Mouse (Mus musculus): ENCODE measurements around the gene Otof.

Gene Otof

GRCm38 (mm10) chr5:30423572-30424244, 38.0 kb downstream of the Otof start:
- DNase-seq = peak; percentile 82 to 85

DNA sequence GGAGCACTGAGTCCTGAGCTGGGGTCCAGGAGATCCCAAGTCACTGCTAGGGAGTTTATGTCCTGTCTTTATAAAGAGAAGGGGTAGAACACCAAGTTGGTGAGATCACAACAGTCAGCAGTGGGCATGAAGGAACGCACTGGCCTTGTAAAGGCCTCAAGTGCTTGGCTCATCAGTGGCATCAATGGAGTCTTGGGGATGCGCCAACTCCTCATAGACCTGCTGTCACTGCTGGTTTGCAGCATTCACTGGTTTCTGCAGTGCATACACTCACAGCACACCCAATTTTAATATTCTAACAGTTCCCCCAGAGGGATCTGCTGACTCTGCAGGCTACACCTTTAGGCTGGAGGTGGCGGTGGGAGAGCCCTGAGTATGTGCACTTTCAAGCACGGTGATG, 38.6 kb downstream of the Otof start:
- peak; percentile 72 to 75 for DNase-seq

- no peak for DNase-seq
Measured at GRCm38 (mm10) chr5:30416665-30417064, 45.1 kb downstream of the Otof start.

DNA sequence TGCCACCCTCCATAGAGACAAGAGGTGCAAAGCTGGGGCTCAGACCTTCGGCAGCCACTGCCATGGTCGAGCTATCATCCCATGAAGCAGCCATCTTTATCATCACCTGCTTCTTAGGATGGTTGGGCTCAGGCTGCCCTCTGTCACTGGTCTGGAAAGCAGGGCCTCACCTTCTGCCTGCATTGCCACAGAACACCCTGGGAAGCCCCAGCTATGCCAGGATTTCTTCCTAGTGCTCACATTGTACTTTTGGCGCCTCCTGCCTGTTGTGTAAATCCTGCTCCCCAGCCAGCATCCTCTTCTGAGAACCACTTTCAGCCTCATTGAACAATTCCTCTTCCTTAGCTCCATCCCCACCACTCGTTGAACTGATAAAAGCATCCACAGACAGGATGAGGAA, 45.9 kb downstream of the Otof start:
- peak; percentile 70 to 76 for DNase-seq

DNA sequence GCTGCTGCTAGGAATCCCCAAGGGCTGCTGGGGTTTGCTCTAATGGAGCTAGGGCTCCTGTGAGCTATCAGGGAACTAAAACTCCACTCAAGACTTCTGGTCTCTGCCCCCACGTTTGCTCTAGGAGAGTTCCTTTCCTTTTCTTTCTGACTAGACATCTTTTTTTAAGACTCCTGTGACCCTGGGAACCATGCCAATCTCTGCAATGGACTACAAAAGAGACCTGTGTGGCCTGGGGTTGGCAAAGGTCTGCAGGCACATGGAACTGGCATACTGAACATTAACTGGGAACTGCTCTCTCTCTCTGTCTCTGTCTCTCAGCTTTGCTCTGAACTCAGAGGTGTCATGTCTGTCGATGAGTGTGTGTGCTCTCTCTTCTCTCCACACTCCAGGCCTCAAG, 46.4 kb downstream of the Otof start:
- DNase-seq = no peak

GRCm38 (mm10) chr5:30411524-30411923, 50.2 kb downstream of the Otof start:
- no peak for DNase-seq

GRCm38 (mm10) chr5:30406876-30407275, 54.9 kb downstream of the Otof start:
- peak; percentile 58 to 65 for DNase-seq

DNA sequence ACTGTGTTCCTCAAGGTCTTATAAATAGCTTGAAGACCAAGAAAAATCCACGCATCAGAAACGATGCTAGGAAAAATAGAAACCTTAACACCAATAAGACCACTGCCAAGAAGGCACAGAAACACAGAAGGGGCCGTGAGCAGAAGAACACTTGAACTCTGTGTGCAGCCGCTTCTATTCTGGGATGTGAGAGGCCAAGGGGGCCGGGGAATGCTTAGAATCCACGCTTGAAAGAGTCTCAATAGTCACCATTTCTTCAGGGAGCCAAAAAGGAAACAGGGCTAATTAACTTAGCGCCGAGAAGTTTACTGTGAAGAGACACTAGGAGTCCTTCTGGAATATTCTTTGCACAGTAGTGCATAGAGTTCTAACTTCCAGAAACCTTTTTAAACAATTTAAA, 60.6 kb downstream of the Otof start:
- peak in 1 of 2 experiments; percentile 30 for DNase-seq

GRCm38 (mm10) chr5:30400521-30400920, 61.2 kb downstream of the Otof start:
- DNase-seq = peak; percentile 38 to 59

DNA sequence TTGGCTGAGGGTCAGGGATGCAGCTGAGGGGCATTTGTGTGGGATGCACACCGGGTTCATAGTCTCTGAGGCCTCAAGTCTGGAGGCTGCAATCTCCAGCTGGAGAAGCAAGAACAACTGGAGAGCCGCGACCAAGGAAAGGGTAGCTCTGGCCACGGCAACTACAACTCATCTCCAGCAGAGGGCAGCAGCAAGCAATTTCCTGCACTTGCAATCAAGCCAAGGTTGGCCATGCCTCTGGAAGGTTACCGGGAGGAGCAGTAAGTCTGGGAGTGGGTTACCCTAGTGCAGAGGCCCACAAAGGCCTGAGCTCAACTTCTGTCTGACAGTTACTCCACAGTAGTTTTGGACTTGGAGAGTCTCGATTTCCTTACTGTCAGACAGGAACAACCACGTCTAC, 70.3 kb downstream of the Otof start:
- DNase-seq = peak; percentile 89 to 92

- no peak for DNase-seq
Measured at GRCm38 (mm10) chr5:30389836-30390235, 71.9 kb downstream of the Otof start.

GRCm38 (mm10) chr5:30387726-30388125, 74.0 kb downstream of the Otof start:
- no peak for DNase-seq

DNA sequence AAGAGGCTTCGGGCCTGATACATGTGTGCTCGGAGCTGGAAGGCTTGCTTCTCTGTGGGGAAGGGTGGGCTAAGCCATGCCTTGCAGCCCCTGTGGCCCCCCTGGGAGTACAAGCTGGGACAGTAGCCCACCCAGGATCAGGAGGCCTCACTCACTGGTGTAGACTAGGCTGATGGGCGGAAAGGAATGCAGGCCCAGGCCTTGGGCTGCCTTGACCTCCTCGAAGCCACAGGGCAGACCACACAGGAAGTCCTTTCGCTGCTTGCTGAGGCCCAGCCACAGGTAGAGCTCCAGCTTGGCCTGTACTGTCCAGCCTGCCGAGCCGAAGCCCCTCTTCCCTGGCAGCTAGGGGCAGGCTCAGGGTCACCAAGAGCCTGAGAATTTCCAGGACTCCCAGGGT, 78.9 kb downstream of the Otof start:
- DNase-seq = no peak

DNA sequence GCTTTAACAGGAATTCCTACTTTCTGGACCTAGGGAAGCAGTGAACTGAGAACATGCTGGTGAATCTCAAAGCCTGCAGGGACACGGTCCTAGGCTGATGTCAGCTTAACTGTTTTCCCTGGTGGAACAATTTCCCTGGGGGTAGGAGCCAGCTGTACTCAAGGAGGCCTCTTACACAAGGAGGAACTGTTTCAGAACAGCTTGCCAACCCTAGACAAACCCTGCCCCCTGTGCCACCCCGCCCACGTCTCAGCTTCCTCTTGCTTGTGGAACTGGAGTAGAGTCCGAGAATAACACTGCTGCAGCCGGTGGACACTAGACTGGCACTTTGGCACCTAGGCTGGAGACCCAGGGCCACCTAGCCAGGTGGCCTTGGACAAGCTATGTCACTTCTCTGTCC, 92.3 kb downstream of the Otof start:
- DNase-seq = peak in 1 of 2 experiments; percentile 27

DNA sequence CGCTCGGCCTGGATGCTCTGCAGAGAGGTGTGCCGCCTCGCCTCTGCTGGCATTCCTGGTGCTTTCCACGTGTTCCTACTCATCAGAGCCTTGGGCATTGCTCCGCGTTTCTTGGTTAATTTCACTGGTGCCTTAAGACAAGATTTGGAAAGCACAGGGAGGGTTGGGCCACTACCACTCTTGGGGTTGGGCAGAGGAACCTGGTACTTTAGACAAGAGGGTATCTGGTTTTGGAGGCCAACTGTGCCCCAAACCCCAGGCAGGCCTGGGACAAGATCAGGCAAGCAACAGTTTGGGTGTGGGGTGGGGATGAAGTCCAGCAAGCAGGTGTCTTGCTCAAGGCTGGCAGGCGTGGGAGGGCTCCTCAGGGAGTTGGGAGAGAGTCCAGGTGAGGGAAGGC, 94.3 kb downstream of the Otof start:
- no peak for DNase-seq

DNA sequence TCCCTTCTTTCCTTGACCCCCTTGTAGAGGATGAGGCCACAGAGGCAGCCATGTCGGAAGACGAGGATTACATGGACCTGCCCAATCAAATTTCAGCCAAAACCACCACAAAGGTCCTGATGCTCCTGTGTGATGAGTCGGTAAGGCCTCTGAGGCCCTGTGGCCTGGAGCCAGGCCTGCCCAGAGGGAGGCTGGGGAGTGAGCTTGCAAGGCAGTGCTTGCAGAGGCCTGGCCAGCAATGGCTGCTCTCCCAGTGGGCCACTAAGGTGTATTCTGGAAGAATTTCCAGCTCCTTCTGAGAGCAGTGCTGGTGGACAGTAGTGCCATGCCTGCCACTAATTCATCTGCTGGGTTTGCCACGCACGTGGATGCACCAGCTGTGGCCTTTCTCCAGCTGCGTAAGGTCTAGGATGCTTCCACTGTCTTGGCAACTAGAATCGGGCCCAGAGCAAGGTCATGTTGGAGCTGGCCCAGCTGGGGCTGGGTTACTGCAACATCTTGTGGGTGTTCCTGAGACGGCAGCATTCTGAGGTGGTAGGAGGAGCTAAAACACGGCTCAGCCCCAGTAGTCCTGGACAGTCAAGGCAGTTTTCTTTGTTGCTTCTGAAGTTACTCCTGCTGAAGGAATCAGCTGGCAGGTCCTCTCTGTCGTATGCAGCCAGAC, 103.2 kb downstream of the Otof start:
- no peak for DNase-seq

DNA sequence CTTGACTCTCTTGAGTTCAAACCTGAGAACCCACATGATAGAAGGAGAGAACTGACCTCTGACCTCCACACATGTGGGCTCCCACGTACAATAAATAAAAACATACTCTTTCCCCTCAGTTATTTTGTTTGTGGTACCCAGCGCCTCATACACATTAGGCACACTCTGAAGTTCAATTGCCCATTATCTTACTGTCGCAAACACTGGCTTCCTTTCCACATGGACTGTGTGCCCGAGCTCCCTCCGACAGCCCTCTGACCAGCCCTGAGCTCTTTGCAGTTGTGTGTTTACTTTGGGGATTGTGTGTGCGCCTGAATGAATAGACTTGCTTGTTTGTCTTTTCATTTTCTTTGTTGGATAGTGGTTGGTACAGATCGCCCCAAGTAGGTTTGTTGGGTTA, 105.1 kb downstream of the Otof start:
- no peak for DNase-seq

DNA sequence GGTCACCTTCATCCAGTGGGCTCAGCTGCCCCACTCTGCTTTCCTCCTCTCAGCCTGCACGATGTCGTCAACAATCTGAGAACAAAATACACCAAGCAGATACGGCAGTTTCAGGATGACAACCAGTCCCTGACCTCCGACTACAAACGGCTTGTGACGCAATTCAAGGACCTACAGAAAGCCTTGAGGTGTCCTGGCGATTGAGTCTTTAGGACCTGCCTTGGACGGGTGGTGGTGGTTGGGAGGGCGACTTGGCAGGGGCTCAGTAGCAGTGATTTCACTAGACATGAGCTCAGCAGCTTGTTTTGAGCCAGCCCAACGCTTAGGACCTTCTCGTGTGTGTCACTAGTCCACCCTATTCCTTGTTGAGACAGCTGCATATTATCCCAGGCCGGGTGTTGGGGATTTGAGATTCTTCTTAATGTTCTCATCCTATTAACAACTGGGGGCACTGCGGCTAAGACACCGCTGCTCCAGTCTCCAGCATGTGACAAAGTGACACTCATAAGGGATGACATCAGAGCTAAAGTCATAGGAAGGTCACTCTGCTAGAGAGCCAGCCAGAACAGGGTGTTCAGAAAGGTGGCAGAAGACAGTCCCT, 106.1 kb downstream of the Otof start:
- DNase-seq = no peak

DNA sequence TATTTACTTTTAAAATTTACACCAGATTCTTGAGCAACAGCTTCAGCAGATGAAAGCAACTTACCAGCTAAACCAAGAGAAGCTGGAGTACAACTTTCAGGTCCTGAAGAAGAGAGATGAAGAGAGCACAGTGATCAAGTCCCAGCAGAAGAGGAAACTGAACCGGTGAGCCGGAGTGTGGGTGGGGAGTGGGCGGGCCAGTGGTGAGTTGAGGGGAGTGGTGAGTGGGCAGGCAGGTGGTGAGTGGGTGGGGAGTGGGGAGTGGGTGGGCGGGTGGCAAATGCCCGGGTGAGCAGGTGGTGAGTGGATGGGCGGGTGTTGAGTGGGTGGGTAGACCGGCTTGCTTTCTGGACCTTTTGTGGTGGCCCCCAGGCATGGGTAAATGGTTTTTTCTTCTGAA, 106.6 kb downstream of the Otof start:
- DNase-seq = no peak

GRCm38 (mm10) chr5:30353605-30354004, 108.1 kb downstream of the Otof start:
- DNase-seq = no peak

GRCm38 (mm10) chr5:30343886-30344285, 117.8 kb downstream of the Otof start:
- no peak for DNase-seq

DNA sequence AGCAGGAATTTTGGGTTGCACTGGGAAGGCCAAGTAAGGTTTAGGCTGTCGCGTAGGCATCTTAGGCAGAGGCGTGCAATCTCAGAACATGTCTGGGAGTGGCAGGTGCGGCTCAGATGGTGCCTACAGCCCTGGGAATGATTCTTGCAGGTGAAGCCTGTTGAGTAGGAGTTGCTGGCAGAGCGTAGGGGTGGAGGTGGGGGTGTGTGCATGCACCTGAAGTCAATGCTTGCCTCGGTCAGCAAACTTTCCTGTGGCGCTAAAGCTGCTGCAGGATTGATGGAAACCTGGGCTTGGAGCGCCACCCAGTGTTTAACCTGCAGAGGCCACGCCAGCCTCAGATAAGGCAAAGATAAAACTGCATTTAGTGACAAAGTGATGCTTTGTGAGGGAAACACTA, 118.6 kb downstream of the Otof start:
- peak; percentile 87 to 88 for DNase-seq

DNA sequence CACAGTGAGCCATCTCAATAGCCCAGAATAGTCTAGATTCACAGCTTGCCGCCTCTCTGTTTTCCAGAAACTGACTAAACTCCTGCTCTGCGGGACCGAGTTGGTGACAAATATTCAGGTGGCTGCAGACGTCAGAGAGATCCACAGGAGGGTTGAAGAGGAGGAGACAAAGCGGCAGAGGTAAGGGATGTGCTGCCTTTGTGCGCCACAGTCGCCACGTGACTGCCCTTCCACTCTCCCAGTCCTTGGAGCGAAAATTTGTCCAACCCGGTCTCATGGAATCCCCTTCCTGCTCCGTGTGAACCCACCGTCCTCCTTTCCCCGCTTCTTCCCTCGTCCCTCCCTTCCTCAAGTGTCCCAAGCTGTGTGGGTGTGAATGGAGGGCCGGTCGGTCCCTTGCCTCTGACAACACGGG, 119.1 kb downstream of the Otof start:
- DNase-seq = peak; percentile 29 to 34
